In the genomic region with DNA sequence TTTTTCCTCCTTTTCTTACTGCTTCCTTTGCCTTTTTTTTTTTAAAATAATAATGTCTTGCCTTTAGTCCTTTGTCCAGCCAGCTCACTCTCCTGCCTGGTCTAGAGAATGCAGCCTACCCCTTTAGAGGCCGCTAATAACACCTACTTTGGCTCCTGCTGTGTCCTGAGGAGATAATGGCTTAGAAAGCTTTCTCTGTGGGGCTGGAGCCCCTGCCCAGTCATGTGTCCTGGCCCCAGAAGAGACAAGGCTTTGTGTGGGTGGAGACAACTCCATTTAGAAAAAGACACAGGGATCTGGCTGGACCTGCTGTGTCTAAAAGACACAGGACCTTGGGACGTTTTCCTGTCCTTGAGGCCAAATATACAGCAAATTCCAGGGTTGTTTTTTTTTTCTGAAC, we compare ENCODE assay signal across 21 mouse cellular contexts.
DNase-seq lines count a peak whose midpoint lies in the region; ATAC-seq lines count a peak whose summit lies in the region.
"Had no signal": no experiment of that assay in that cellular context is flagged by ENCODE, and none has a peak within 500 bp of the region (broad histone marks: within the 10 kb centered on the region; RNA-seq: fewer than 3 reads in every experiment).

No protein-coding gene starts in this region.

- no peak overlapping the region for H3K9ac ChIP-seq in heart, embryonic 14.5 days (ENCODE audit: low read length)
- no peak overlapping the region for H3K9ac ChIP-seq in kidney, embryonic 14.5 days (ENCODE audit: low read depth, low read length)
- H3K9ac ChIP-seq: hindbrain, embryonic 13.5 days; midbrain, embryonic 15.5 days had no signal

- no peak overlapping the region for H3K4me3 ChIP-seq in heart, embryonic 14.5 days (ENCODE audit: control insufficient read depth in 1 of 2, insufficient read depth in 1 of 2, low read depth in 1 of 2, low read length in 2 of 2)
- no peak overlapping the region for H3K4me3 ChIP-seq in kidney, embryonic 14.5 days (ENCODE audit: low read length)
- H3K4me3 ChIP-seq: hindbrain, embryonic 13.5 days; megakaryocyte, embryonic 14.5 days; midbrain, embryonic 15.5 days had no signal

- intact Hi-C loops in heart, postnatal 36 days (cut with DNase I) = no loop called here

- peaks cover 16 to 25% of the 10 kb centered on the region in 2 experiments for H3K4me1 ChIP-seq in heart, embryonic 14.5 days (ENCODE audit: control insufficient read depth in 2 of 2, insufficient read depth in 2 of 2, low read length in 2 of 2)
- H3K4me1 ChIP-seq in kidney, embryonic 14.5 days (ENCODE audit: control insufficient read depth, insufficient read depth, low read length) = no peaks in the 10 kb centered on the region

- ATAC-seq in heart, embryonic 14.5 days (ENCODE audit: insufficient number of reproducible peaks, insufficient read depth, low FRiP score, low read depth) = peak; percentile 67; the same call in 1 of the 2 replicates
- no peak for ATAC-seq in kidney, embryonic 14.5 days (ENCODE audit: low FRiP score, low TSS enrichment)
- ATAC-seq: inflammation-experienced regulatory T-cells, adult 6 months; midbrain, embryonic 15.5 days had no signal

- peak overlapping the region; percentile 46 to 70 for H3K27ac ChIP-seq in heart, embryonic 14.5 days (replicated peaks in 1 of 2; ENCODE audit: control insufficient read depth in 1 of 2, insufficient read depth in 1 of 2, low read depth in 2 of 2, low read length in 2 of 2)
- H3K27ac ChIP-seq in kidney, embryonic 14.5 days (ENCODE audit: low read depth, low read length) = no peak overlapping the region
- H3K27ac ChIP-seq: hindbrain, embryonic 13.5 days; midbrain, embryonic 15.5 days had no signal

- no peaks in the 10 kb centered on the region for H3K36me3 ChIP-seq in heart, embryonic 14.5 days (ENCODE audit: control insufficient read depth, insufficient read depth, low read length)
- no peaks in the 10 kb centered on the region for H3K36me3 ChIP-seq in kidney, embryonic 14.5 days (ENCODE audit: control insufficient read depth, insufficient read depth, low read length)
- H3K36me3 ChIP-seq: hindbrain, embryonic 13.5 days; midbrain, embryonic 15.5 days had no signal

- H3K9me3 ChIP-seq in heart, embryonic 14.5 days (ENCODE audit: control insufficient read depth, low read length) = no peaks in the 10 kb centered on the region
- H3K9me3 ChIP-seq in kidney, embryonic 14.5 days (ENCODE audit: control insufficient read depth, low read length) = no peaks in the 10 kb centered on the region
- H3K9me3 ChIP-seq: hindbrain, embryonic 13.5 days; megakaryocyte, embryonic 14.5 days; midbrain, embryonic 15.5 days had no signal

- DNase-seq in heart, adult 11 months = peak; percentile 91
- DNase-seq in heart, postnatal 36 days = no peak
- peak; percentile 26 for DNase-seq in ovary, postnatal 36 days (ENCODE audit: low spot score)
- no peak for DNase-seq in ovary, adult 18-20 months (ENCODE audit: low spot score)
- peak; percentile 32 for DNase-seq in retina, postnatal 1 day
- DNase-seq in lung, postnatal 14 days = no peak
- DNase-seq: cerebellum, adult 18-20 months; cerebellum, postnatal 25 days; embryo, embryonic 11 days; gastrocnemius, postnatal 25 days; kidney, adult 2 months; kidney, postnatal 36 days; liver; thymus, postnatal 25 days had no signal

- no peaks in the 10 kb centered on the region for H3K27me3 ChIP-seq in heart, embryonic 14.5 days (ENCODE audit: control insufficient read depth, insufficient read depth, low read length)
- H3K27me3 ChIP-seq in kidney, embryonic 14.5 days (ENCODE audit: control insufficient read depth, insufficient read depth, low read length) = no peaks in the 10 kb centered on the region
- H3K27me3 ChIP-seq: CH12.LX; megakaryocyte, embryonic 14.5 days; midbrain, embryonic 15.5 days had no signal

- no peak overlapping the region for H3K4me2 ChIP-seq in heart, embryonic 14.5 days (ENCODE audit: low read length)
- H3K4me2 ChIP-seq in kidney, embryonic 14.5 days (replicated peaks; ENCODE audit: low read depth, low read length) = no peak overlapping the region
- H3K4me2 ChIP-seq: hindbrain, embryonic 13.5 days; midbrain, embryonic 15.5 days had no signal

- 2% methylated on average over 2 of the region's 2 CpGs for WGBS in heart, embryonic 14.5 days
- 36% methylated on average over 2 of the region's 2 CpGs for WGBS in kidney, embryonic 14.5 days

Comparison
In these comparisons a context has a peak if more than half of its experiments do, and no peak if none do; other contexts are left out.
1. DNase-seq: peak in heart, adult 11 months (single experiment), ovary, postnatal 36 days (single experiment) and retina, postnatal 1 day (single experiment); none in heart, postnatal 36 days (0 of 2), ovary, adult 18-20 months (single experiment) and lung, postnatal 14 days (single experiment).